Mouse (Mus musculus) mouse trophoblast stem cell (cell line): ENCODE data around the gene Gm42791.

Experiments used
- in situ Hi-C, 2 experiments: fragments of 300-500 bp; cut with MseI, MboI; formaldehyde crosslinking; loops; 2 replicates in 1 of 2; 3 replicates in 1 of 2; pipeline ENCODE4 v1.15.1; 2025

The Gm42791 gene

DNA sequence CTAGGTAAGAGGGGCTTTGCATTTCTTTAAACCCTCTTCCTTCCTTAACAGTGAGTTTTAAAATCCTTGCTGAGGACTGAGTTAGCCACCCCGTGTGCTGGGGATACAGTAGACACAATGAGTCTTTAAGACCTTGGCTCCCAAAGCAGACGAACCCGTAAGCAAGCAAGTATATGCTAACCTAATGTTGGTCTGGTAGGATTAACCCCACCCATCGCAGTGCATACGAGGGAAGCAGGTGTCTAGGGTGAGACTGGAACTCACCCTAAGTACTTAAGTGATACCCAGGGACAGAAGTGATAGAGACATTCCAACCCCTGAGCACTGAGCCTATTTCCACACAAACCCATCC is 12.3 kb upstream of the Gm42791 start:
- in situ Hi-C loops = no loop called here

DNA sequence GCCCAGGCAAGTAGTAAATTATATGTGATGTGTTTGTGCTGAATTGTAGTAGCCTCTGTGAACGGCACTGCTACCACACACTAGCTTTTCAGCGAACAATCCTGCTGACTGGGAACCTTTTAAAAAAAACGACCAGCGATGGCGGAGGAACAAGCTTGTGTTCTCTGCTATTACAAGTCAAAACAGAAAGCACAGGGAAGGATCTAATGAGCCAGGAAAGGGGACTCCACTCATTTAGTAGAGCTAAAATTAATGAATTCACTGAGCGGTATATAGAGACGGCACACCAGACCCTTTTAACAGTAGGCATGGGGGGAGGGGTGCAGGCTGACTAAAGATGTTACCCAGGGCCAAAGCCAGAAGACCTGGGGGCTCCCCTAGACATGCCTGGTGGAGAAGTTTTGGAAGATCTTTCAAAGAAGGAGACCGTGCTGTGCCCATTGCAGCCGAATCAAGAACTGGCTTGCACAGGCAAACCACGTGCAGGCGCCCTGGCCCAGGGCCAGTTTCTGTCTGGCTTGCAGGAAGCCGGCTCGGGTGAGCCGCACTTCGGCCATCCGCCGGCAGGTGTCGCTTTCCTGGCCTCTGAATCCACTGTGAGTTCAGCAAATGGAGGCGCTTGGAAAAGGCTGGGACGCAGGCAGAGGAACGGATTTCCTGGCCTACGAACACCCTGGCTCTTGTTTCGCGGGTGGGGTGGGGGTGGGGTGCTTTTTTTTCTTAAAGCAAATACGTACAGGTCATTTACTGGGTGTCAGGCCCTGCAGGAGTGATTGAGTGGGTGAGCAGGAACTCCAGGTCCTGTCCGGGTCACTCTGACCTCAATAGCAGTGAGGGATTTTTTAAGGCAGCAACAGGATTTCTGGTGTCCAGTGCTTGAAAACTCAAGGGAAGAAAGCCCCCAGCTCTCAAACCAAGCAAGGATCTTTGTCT is 11.7 kb upstream of the Gm42791 start:
- in situ Hi-C loops = no loop called here

DNA sequence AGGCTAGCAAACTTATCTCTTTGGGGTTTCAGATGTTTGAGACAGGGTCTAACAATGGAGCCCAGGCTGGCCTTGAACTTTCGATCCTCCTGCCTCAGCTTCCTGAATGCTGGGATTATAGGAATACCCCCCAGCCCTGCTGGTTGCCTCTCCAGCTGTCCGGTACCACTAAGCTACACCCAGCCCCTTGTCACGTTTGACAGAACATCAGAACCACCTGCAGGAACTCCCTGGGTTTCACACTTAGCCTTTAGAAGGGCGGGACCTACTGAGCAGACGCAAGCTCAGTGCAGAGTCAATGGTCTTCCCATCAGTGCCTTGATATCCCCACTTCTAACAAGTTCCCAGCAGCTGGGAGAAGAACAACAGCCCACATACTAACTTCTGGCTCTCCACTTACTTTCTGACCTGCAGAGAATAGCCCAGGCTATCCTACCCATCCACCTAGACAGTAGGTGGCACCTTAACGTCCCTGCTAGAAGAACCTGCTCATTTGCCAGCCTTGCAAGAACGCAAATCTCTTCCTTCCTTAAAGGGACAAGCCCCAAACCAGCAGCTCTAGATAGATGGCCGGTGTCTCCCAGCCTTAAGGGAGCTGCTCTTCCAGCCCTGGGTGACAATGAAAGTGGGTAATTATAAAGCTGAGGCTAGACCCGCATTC is 10.9 kb upstream of the Gm42791 start:
- in situ Hi-C loops = no loop called here

DNA sequence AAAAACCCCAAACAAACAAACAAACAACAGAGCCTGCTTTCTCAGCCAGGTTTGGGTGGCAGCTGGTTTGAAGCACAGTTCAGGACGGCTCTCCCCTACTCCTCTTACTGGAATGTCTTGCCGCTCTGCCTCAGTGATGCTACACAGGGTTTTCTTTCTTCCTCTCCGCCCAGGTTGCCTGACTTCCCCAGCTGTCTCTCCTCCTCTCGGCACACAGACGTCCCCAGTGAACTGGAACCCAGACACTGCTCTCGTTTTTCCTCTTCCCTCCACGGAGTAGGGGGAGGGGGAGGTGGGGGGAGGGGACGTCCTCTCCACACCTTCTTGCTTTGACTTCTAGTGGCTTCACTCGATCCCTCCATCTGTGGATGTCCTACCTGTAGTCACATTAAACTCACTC is 10.1 kb upstream of the Gm42791 start:
- in situ Hi-C loops = no loop called here

DNA sequence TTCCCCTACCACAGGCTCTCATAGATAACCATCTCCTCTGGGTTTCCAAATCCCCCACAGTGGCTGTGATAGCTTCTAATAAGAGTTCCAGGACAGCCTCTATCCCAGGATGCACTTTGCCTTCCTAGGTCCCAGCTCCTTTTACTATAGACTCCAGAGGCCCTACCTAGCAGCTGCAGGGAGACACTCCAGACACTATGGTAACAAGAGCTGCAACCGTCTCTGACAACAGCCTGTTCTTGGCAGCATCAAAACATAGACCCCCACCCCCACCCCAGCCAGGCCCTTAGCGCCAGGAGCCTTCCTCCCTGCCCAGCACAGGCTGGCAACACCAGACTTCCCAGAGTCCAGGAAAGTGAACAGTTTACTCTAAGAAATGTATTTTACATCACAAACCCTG is 8.2 kb upstream of the Gm42791 start:
- in situ Hi-C loops = no loop called here

DNA sequence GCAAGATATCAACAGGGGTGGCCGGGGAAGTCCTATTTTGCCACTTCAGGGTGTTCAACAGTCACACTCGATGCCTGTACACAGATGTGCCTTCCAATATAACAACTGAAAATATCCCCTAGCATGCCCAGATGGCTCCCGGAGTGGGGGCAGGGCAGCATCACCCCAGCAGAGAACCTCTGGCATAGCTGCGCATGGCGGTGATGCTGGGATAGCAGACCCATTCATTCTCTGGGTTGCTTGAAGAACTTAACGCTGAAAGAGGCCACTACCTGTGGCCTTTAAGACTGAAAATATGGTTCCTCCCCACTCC is 7.8 kb upstream of the Gm42791 start:
- in situ Hi-C loops = no loop called here

DNA sequence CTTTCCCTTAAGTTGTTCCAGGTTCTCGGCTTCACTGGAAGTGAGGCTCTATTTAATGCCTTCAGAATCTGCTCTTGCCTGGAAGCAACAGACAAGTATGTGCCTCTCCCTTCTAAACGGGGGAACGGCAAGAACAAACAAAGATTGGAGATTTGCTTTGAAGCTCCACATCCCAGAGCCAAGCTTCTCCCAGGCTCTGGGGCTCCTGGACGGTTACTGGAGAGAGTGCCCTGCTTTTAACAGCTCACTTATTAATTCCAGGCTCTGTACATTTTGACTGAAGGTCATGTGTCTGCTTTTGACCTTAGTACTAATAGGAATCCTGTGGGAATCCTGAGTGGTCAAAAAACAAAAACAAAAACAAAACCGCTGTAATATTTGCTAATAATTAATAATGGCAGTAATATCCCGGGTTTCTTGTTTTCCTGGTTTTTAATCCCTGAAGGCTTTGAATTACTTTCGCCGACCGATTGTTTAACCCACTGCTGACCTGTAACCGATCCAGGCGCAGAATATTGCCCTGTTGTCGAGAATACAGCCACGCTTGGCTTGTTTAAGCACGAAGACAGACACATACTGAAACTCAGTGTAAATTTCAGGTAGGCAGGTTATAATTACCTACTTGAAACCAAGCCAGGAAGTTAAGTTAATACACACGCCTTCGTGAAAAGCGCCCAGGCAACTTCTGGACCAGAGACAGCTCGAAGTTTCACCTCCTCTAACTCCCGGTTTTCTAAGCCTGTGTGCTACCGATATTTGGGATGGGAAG is 7.3 kb upstream of the Gm42791 start:
- in situ Hi-C loops = no loop called here

DNA sequence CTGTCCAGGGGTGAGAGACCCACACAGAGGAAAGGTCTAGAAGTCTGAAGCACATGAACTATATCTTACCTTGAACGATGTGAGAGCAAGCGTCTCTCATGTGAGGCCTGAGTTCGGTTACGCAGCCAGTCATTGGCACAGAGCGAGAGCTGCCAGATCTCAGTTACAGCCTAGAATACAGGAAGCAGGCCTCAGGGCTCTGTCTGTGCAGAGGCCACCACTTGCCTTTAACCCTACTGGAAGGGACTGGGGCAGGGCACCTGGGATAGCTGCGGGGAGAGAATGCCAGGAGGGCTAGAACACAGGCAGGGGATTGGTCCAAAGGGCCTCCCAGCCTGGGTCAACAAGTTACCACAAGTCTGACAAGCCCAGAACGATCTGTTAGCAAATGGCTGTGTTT is 4.9 kb upstream of the Gm42791 start:
- in situ Hi-C loops = no loop called here

DNA sequence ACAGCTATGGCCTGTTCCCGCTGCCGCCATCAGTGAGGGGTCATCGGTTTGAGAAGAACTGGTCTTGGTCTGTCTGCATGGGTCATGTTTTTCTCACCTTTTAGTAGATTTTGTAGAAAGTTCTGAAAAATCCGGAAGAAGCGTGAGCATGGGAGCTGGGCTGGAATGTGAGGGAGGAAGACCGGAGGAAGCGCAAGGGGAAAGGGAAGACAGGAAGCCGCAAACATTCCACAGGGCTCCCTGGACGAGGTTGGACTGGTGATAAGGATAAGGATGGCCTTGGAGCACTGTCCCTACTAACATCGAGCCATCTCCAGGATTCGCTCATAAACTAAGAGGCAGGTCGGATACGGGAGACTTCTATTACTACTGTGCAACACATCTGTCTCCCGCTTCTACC is 3.6 kb upstream of the Gm42791 start:
- in situ Hi-C loops = no loop called here

DNA sequence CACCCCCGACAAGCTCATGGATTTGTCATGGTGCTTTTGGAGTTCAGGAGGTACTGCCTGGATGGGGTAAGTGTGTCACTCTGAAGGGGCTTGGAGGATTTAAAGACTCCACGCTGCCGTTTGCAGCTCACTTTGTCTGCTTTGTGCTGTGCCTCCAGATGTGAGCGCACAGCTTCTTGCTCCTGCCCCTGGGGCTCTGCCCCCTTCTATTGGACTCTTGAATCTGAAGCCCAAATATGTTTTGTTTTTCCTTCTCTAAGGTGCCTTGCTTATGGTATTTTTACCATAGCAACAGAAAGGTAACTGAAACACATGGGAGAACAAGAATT is 1.7 kb upstream of the Gm42791 start:
- in situ Hi-C loops = no loop called here

DNA sequence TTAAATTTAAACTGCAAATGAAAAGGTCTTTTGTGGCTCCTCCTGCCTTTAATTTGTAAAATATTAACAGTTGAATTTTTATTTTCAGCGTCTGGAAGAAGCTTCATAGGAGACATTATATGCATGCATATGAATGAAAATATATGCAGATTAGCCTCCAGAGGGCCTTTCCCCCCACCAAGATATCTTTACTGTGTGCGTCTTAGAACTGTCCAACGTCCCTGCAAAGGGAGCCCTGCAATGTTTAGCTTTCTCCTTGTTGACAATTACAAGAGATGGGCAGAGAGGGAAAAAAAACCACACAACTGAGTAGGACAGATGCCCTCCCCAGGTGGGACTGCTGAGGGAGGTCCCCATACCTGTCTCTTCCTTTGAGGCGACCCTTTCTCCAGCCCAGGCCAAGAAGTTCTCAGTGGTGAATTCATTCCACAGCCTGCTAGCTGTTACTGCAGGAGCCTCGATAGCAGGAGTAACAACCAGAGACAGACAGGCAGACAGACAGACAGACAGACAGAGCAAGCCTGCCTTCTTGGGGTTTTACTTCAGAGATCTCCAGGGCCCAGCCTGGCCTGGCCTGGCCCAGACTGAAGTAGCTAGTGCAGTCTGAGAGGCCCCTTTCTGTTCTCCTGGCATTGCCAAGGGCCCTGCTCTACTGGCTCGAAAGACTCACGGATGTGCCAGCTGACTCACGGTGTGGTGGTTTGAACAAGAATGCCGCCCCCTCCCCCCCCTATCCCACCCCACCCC is 1.2 kb upstream of the Gm42791 start:
- in situ Hi-C loops = no loop called here

DNA sequence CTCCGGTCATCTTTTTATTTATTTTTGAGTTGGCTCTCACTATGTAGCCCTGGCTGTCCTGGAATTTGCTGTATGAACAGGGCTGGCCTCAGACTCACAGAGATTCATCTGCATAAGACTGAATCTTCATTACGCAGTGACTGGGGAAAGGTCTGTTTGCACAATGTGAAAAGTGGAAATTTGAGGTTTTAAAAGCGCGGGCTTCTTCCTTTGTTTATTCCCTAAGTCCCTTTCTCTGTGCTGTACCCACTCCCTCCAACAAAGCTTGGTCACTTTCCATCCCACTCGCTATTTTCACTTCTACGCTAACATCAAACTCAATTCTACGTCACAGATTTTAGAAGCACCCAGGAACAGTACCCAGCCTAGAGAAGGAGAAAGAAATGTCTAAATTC is 639 bp downstream of the Gm42791 start:
- in situ Hi-C loops = no loop called here

DNA sequence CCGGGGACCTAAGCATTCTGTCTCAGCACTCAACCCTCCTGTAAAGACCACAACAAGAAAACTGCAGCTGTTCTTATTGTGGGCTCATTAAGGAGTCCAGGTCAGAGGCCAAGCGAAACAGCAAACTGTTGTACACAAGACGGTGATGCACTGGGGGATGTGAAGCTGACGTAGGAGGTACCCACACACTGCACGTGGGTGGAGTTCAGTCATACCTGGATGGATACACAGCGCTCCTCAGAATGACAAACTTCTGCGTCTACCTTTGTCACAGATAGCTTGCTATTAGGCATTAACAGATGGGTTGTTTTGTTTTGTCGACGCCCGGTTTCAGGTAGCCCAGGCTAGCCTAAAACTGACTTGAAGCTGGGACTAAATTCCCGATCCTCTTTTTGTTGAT is 2.3 kb downstream of the Gm42791 start:
- in situ Hi-C loops = no loop called here

DNA sequence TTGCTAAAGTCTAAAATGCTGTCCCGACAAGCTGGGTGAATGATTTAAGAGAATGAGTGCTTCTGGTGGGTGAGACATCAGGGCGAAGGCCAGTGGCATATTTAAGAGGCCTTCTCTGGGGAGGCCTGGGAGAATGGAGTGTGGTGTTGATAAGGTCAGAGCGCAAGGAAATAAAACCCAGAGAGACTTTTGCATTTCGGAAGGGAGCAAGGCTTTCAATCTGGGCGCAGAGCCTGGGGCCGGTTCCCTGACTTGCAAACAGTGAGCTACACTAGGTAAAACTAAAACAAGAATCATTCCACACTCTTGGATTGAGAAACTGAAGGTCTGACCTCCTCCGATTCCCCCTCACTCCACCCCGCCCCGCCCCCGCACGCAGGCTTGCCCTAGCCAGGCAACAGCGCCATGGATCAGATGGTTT is 4.0 kb downstream of the Gm42791 start:
- in situ Hi-C loops = no loop called here

DNA sequence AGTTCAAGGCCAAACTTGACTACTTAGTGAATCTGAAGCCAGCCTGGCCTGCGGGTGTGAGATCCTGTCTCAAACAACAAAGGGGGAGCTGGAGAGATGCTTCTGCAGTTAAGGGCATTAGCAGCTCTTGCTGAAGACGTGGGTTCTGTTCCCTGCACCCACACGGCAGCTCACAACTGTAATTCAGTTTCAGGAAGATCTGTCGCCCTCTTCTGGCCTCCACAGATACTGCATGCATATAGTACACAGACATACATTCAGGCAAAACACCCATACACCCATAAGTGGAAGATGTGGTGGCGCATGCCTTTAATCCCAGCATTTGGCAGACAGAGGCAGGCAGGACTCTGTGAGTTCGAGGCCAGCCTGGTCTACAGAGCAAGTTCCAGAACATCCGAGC is 5.5 kb downstream of the Gm42791 start:
- in situ Hi-C loops = no loop called here

DNA sequence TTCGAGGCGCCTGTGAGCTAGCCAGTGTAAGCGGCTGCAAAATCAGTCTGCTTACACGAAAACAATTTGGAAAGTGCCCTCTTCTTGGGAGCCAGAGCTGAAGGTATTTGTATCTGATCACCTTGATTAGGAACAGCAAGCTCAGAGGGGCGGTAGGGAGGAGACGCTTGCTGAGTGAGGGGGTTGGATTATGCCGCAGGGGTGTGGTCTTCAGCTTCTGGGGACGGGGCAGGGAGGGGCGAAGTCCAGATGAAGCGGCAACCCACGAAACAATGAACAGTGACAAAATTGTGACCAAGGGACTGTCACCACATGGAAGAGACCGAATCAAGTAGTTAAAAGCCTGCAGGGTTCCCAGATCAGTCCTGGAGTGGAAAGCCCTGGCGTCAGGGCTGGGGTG is 10.0 kb downstream of the Gm42791 start:
- in situ Hi-C loops = no loop called here

DNA sequence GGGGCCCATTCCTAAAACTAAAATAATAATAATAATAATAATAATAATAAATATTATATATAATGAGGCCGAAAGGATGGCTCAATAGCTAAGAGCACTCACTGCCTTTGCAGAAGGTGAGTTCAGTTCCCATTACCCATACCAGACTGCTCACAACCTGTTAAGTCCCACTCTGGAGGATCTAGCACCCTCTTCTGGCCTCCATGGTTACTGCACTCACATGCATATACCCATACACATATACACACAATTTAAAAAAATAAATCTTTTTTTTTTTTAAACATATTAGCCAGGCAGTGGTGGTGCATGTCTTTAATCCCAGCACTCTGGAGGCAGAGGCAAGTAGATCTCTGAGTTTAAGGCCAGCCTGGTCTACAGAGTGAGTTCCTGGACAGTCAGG is 11.3 kb downstream of the Gm42791 start:
- in situ Hi-C loops = no loop called here

DNA sequence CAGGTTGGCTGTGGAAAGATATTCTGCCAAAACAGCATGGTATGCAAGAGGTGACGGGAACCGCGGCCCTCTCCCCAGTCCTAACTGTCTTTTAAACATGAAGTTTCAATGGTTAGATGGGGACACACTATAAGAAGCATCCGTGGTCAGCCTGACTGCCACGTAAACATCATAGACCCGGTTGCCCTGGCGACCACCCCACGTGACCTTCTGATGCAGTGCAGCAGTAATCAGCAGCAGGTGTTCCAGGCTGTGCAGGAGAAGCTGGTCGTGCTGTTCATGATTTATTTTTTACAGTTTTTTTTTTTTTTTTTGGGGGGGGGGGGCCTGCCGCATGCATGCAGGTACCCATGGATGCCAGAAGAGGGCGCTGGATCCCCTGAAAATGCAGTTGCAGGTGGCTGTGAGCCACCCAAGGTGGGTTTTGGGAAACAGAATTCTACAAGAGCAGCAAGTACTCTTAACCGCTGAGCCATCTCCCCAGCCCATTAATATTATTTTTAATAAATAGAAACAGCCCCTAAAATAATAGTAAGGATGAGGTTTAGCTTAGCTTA is 11.8 kb downstream of the Gm42791 start:
- in situ Hi-C loops = no loop called here

DNA sequence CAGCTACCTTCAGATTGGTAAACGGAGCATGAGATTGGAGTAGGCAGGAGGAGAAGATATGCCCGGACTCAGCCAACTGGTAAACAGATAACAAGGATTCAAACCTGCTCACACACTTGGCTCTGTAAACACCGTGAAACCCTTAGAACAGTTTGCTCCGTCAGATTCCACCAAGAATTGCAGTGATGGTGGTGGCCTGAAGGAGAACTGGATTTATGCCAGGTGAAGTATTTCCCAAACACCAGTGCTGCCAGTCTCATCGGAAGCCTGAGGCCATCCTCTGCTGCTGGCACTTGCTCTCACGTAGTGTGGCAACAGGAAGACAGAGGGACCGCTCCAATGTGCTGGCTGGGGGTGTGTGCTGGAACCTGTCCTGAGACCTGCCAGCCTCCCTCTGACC is 12.6 kb downstream of the Gm42791 start:
- in situ Hi-C loops = no loop called here

DNA sequence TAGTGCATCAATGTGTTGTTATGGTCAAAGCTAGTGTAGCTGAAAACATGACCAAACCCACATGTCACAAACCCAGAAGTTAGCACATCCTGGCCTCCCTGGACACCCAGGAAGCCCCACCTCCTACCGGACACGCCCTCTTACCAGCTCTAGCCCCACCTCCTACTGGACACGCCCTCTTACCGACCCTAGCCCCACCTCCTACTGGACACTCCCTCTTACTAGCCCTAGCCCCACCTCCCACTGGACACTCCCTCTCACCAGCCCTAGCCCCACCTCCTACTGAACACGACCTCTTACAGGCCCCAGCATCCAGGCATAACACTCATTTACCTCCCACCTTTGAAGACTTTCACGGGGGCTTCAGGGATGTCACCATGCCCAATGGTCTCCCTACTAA is 14.3 kb downstream of the Gm42791 start:
- in situ Hi-C loops = no loop called here

DNA sequence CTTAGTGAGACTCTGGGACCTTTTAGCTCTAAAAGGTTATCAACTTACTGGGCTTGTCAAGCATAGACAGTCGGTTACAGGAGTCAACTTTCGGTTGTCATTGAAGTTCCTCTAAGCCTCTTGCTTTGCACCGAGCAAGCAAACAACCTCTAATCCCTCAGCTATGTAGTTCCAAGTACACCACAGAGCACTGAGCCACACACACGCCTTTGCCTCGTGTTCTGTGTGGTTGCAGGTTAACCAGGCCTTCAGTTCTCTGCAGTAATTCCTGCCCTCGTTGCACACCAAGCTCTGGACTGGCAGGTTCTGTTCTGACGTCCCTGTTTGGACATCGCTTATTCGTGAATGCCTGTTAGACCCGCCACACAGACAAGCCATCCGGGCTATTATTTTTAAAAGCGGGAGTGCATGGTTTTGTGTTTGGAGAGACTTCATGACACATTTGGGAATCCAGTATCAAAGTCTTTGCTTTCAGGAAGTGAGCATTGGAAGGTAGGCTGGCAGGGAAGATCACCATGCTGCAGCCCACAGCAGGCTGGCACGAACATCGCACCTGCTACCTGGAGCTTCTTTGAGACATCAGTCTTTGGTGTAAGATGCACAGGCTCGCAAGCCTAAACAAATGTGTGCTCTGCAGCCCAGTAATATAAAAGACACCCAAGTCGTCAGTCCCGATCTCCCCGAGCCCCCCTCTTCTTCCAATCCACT is 16.3 kb downstream of the Gm42791 start:
- in situ Hi-C loops = no loop called here
